Mouse (Mus musculus) embryonic facial prominence, embryonic 15.5 days (tissue): ENCODE measurements around the gene Foxa2. TPM values are rescaled to one million over a fixed set of nuclear protein-coding genes. Genes with fewer than 3 reads are reported as not detected.

Source experiments
- ATAC-seq: fragments of 200-750 bp; cut with Nextera tagmentation; 2 replicates; pipeline ENCODE4 v1.8.0; 2017; ENCODE audit warnings: low read depth, moderate TSS enrichment; ENCODE audit not compliant: insufficient number of reproducible peaks, low FRiP score, low TSS enrichment
- H3K27ac ChIP-seq: fragments of 300-500 bp; sonication (generic); replicated peaks from 2 replicates; pipeline ENCODE4 v1.5.1; 2015; ENCODE audit warnings: mild to moderate bottlenecking, inconsistent platforms
- H3K27me3 ChIP-seq: fragments of 300-500 bp; sonication (generic); 2 replicates; pipeline ENCODE4 v1.6.1; 2015; ENCODE audit warnings: inconsistent platforms
- H3K36me3 ChIP-seq: fragments of 300-500 bp; sonication (generic); 2 replicates; pipeline ENCODE4 v1.6.1; 2015; ENCODE audit warnings: mild to moderate bottlenecking, inconsistent platforms
- H3K4me1 ChIP-seq: fragments of 300-500 bp; sonication (generic); 2 replicates; pipeline ENCODE4 v1.6.1; 2015; ENCODE audit warnings: inconsistent platforms
- H3K4me2 ChIP-seq: fragments of 300-500 bp; sonication (generic); replicated peaks from 2 replicates; pipeline ENCODE4 v1.6.1; 2015; ENCODE audit warnings: mild to moderate bottlenecking, inconsistent platforms
- H3K4me3 ChIP-seq: fragments of 300-500 bp; sonication (generic); replicated peaks from 2 replicates; pipeline ENCODE4 v1.5.1; 2015; ENCODE audit warnings: mild to moderate bottlenecking, inconsistent platforms
- H3K9ac ChIP-seq: fragments of 300-500 bp; sonication (generic); 2 replicates; pipeline ENCODE4 v1.6.1; 2015; ENCODE audit warnings: inconsistent platforms
- H3K9me3 ChIP-seq: fragments of 300-500 bp; sonication (generic); replicated peaks from 2 replicates; pipeline ENCODE4 v1.6.1; 2016; ENCODE audit warnings: inconsistent platforms
- WGBS: fragments of 180-500 bp; shearing (Covaris S2); methylation state at CpG from one replicate; pipeline ENCODE4 v1.1.7; 2015; 5-methylcytosine and 5-hydroxymethylcytosine counted together
- microRNA-seq: library from miRNA; unstranded; fragments of <30 nt; microRNA quantifications from one replicate; pipeline ENCODE4, GENCODE M21; 2016; ENCODE audit warnings: borderline number of aligned reads
- polyA plus RNA-seq: library from polyadenylated mRNA; unstranded; fragments of >200 nt; fragmentation: Nextera tagmentation; extraction: Ambion mirVana; gene quantifications from 2 replicates; pipeline ENCODE4 v1.2.1, GENCODE M21; 2015

The Foxa2 gene
- polyA plus RNA-seq, 1 experiment from 2014 or later: 0.49 TPM

GRCm38 (mm10) chr2:147993821-147994220 is 52.9 kb downstream of the Foxa2 start:
- no peaks in the 10 kb centered on the region for H3K27me3 ChIP-seq
- H3K36me3 ChIP-seq: no peaks in the 10 kb centered on the region
- ATAC-seq: no peak
- 65% methylated on average over 4 of the region's 4 CpGs for WGBS
- H3K27ac ChIP-seq: no peak overlapping the region
- no peak overlapping the region for H3K4me2 ChIP-seq
- H3K4me3 ChIP-seq: no peak overlapping the region
- no peaks in the 10 kb centered on the region for H3K9me3 ChIP-seq
- H3K9ac ChIP-seq: no peak overlapping the region
- H3K4me1 ChIP-seq: no peaks in the 10 kb centered on the region

- Histone ChIP-seq H3K36me3 (no peaks in the 10 kb centered on the region), H3K4me3 (no peak overlapping the region), H3K4me1 (no peaks in the 10 kb centered on the region), H3K9me3 (no peaks in the 10 kb centered on the region), H3K4me2 (no peak overlapping the region), H3K9ac (no peak overlapping the region), H3K27me3 (no peaks in the 10 kb centered on the region), H3K27ac (no peak overlapping the region)
- no peak for ATAC-seq
- 85% methylated on average over 10 of the region's 10 CpGs for WGBS
Measured at GRCm38 (mm10) chr2:147992935-147993679, 53.7 kb downstream of the Foxa2 start.

Small RNA genes within 50 kb of the gene (microRNA-seq; reads per million reads assigned to microRNA genes)
- not detected for gene Gm27420
